Mouse (Mus musculus) neural tube, embryonic 15.5 days (tissue): ENCODE measurements around the gene Fam76a. TPM values are rescaled to one million over a fixed set of nuclear protein-coding genes. Genes with fewer than 3 reads are reported as not detected.
A peak's percentile ranks its signal among the peaks of the same experiment; 100 is the strongest.

ENCODE experiments used
- ATAC-seq: fragments of 200-750 bp; cut with Nextera tagmentation; 2 replicates; pipeline ENCODE4 v1.8.0; 2017; ENCODE audit warnings: mild to moderate bottlenecking, moderate TSS enrichment, moderate library complexity; ENCODE audit not compliant: low FRiP score
- H3K27ac ChIP-seq: fragments of 300-500 bp; sonication (generic); replicated peaks from 2 replicates; pipeline ENCODE4 v1.5.1; 2015; ENCODE audit warnings: mild to moderate bottlenecking, inconsistent platforms
- H3K27me3 ChIP-seq: fragments of 300-500 bp; sonication (generic); replicated peaks from 2 replicates; pipeline ENCODE4 v1.6.1; 2015; ENCODE audit warnings: inconsistent platforms
- H3K36me3 ChIP-seq: fragments of 300-500 bp; sonication (generic); 2 replicates; pipeline ENCODE4 v1.6.1; 2015; ENCODE audit warnings: inconsistent platforms
- H3K4me1 ChIP-seq: fragments of 300-500 bp; sonication (generic); 2 replicates; pipeline ENCODE4 v1.6.1; 2015; ENCODE audit warnings: inconsistent platforms
- H3K4me2 ChIP-seq: fragments of 300-500 bp; sonication (generic); 2 replicates; pipeline ENCODE4 v1.6.1; 2015; ENCODE audit warnings: inconsistent platforms, mild to moderate bottlenecking, moderate library complexity
- H3K4me3 ChIP-seq: fragments of 300-500 bp; sonication (generic); replicated peaks from 2 replicates; pipeline ENCODE4 v1.5.1; 2015; ENCODE audit warnings: mild to moderate bottlenecking, inconsistent platforms
- H3K9ac ChIP-seq: fragments of 300-500 bp; sonication (generic); replicated peaks from 2 replicates; pipeline ENCODE4 v1.6.1; 2015; ENCODE audit warnings: mild to moderate bottlenecking, inconsistent platforms
- H3K9me3 ChIP-seq: fragments of 300-500 bp; sonication (generic); replicated peaks from 2 replicates; pipeline ENCODE4 v1.6.1; 2016; ENCODE audit warnings: inconsistent platforms
- WGBS: fragments of 180-500 bp; shearing (Covaris S2); methylation state at CpG from one replicate; pipeline ENCODE4 v1.1.7; 2015; ENCODE audit warnings: mixed read lengths; 5-methylcytosine and 5-hydroxymethylcytosine counted together
- polyA plus RNA-seq: library from polyadenylated mRNA; unstranded; fragments of >200 nt; fragmentation: Nextera tagmentation; extraction: Ambion mirVana; gene quantifications from 2 replicates; pipeline ENCODE4 v1.2.1, GENCODE M21; 2015

The Fam76a gene
- polyA plus RNA-seq, 1 experiment from 2014 or later: 37.5 TPM

GRCm38 (mm10) chr4:132912156-132912555, 10.2 kb downstream of the Fam76a start:
- no peak for ATAC-seq
- peaks cover 86% of the 10 kb centered on the region for H3K36me3 ChIP-seq
- no peaks in the 10 kb centered on the region for H3K9me3 ChIP-seq
- H3K9ac ChIP-seq: no peak overlapping the region
- no peak overlapping the region for H3K4me2 ChIP-seq
- H3K4me3 ChIP-seq: no peak overlapping the region
- no peaks in the 10 kb centered on the region for H3K27me3 ChIP-seq
- 91% methylated on average over 6 of the region's 6 CpGs for WGBS
- no peak overlapping the region for H3K27ac ChIP-seq
- no peaks in the 10 kb centered on the region for H3K4me1 ChIP-seq

- Histone ChIP-seq H3K27me3 (no peaks in the 10 kb centered on the region), H3K4me3 (no peak overlapping the region), H3K4me1 (no peaks in the 10 kb centered on the region), H3K4me2 (no peak overlapping the region), H3K36me3 (peaks cover 76% of the 10 kb centered on the region), H3K27ac (no peak overlapping the region), H3K9ac (no peak overlapping the region), H3K9me3 (no peaks in the 10 kb centered on the region)
- no peak for ATAC-seq
- 90% methylated on average over 5 of the region's 5 CpGs for WGBS
Measured at GRCm38 (mm10) chr4:132905843-132906360, 16.5 kb downstream of the Fam76a start.

GRCm38 (mm10) chr4:132904765-132905309, 17.5 kb downstream of the Fam76a start:
- ATAC-seq: no peak
- Histone ChIP-seq H3K27ac (no peak overlapping the region), H3K27me3 (no peaks in the 10 kb centered on the region), H3K36me3 (peaks cover 66% of the 10 kb centered on the region), H3K9ac (no peak overlapping the region), H3K4me1 (no peaks in the 10 kb centered on the region), H3K9me3 (no peaks in the 10 kb centered on the region), H3K4me3 (no peak overlapping the region), H3K4me2 (no peak overlapping the region)
- WGBS: 80% methylated on average over 9 of the region's 9 CpGs

GRCm38 (mm10) chr4:132904071-132904470, 18.3 kb downstream of the Fam76a start:
- Histone ChIP-seq H3K9ac (no peak overlapping the region), H3K36me3 (peaks cover 58% of the 10 kb centered on the region), H3K4me2 (no peak overlapping the region), H3K4me3 (no peak overlapping the region), H3K9me3 (no peaks in the 10 kb centered on the region), H3K27ac (no peak overlapping the region), H3K4me1 (no peaks in the 10 kb centered on the region), H3K27me3 (no peaks in the 10 kb centered on the region)
- no peak for ATAC-seq
- WGBS: 95% methylated on average over 2 of the region's 2 CpGs

- H3K4me3 ChIP-seq: no peak overlapping the region
- 86% methylated on average over 9 of the region's 9 CpGs for WGBS
- H3K9me3 ChIP-seq: no peaks in the 10 kb centered on the region
- no peak overlapping the region for H3K4me2 ChIP-seq
- H3K27me3 ChIP-seq: no peaks in the 10 kb centered on the region
- no peak overlapping the region for H3K9ac ChIP-seq
- peaks cover 19% of the 10 kb centered on the region for H3K36me3 ChIP-seq
- H3K4me1 ChIP-seq: no peaks in the 10 kb centered on the region
- H3K27ac ChIP-seq: no peak overlapping the region
- ATAC-seq: no peak
Measured at GRCm38 (mm10) chr4:132898197-132898596, 24.2 kb downstream of the Fam76a start.

- no peak overlapping the region for H3K27ac ChIP-seq
- H3K9me3 ChIP-seq: no peaks in the 10 kb centered on the region
- no peaks in the 10 kb centered on the region for H3K36me3 ChIP-seq
Measured at GRCm38 (mm10) chr4:132894402-132894801, 28.0 kb downstream of the Fam76a start.

GRCm38 (mm10) chr4:132884844-132885374, 37.4 kb downstream of the Fam76a start:
- peak overlapping the region; percentile 98 for H3K4me3 ChIP-seq
- H3K27ac ChIP-seq: peak overlapping the region; percentile 87
- peaks cover 36% of the 10 kb centered on the region for H3K4me1 ChIP-seq
- H3K9ac ChIP-seq: peak overlapping the region; percentile 97
- H3K27me3 ChIP-seq: no peaks in the 10 kb centered on the region
- ATAC-seq: no peak
- H3K4me2 ChIP-seq: peak overlapping the region; percentile 87
- peaks cover 6% of the 10 kb centered on the region; the same call in 1 of the 2 replicates for H3K36me3 ChIP-seq
- no peaks in the 10 kb centered on the region for H3K9me3 ChIP-seq
- 17% methylated on average over 9 of the region's 9 CpGs for WGBS

More at GRCm38 (mm10) chr4:132894402-132894801, 28.0 kb downstream of the Fam76a start:
- Histone ChIP-seq H3K4me3 (no peak overlapping the region), H3K4me2 (no peak overlapping the region), H3K4me1 (no peaks in the 10 kb centered on the region), H3K9ac (no peak overlapping the region), H3K27me3 (no peaks in the 10 kb centered on the region)
- 27% methylated on average over 7 of the region's 7 CpGs for WGBS
- no peak for ATAC-seq

GRCm38 (mm10) chr4:132884064-132884843, 38.1 kb downstream of the Fam76a start, which contains the start of gene Stx12:
Gene Stx12, minus strand, starts transcription at chr4:132884509.
- Histone ChIP-seq H3K4me2 (peak within 1 kb of the TSS; percentile 87), H3K4me3 (peak within 1 kb of the TSS; percentile 98), H3K4me1 (peaks cover 36% of the 10 kb centered on the region), H3K9me3 (no peaks in the 10 kb centered on the region), H3K36me3 (peaks cover 10% of the 10 kb centered on the region; the same call in 1 of the 2 replicates), H3K27me3 (no peaks in the 10 kb centered on the region), H3K27ac (peak within 1 kb of the TSS; percentile 87), H3K9ac (peak within 1 kb of the TSS; percentile 97)
- under 1% methylated on average over 70 of the region's 72 CpGs for WGBS
- ATAC-seq: peak; percentile 96

- no peak for ATAC-seq
- Histone ChIP-seq H3K9me3 (no peaks in the 10 kb centered on the region), H3K4me1 (peaks cover 36% of the 10 kb centered on the region), H3K4me2 (peak overlapping the region; percentile 87), H3K9ac (peak overlapping the region; percentile 97), H3K4me3 (peak overlapping the region; percentile 98), H3K27ac (peak overlapping the region; percentile 87), H3K27me3 (no peaks in the 10 kb centered on the region), H3K36me3 (peaks cover 10% of the 10 kb centered on the region; the same call in 1 of the 2 replicates)
- 2% methylated on average over 21 of the region's 21 CpGs for WGBS
Measured at GRCm38 (mm10) chr4:132883561-132884063, 38.7 kb downstream of the Fam76a start.

GRCm38 (mm10) chr4:132874363-132875097, 47.8 kb downstream of the Fam76a start:
- ATAC-seq: no peak
- Histone ChIP-seq H3K4me2 (no peak overlapping the region), H3K4me3 (no peak overlapping the region), H3K36me3 (peaks cover 17% of the 10 kb centered on the region), H3K27me3 (no peaks in the 10 kb centered on the region), H3K9ac (no peak overlapping the region), H3K4me1 (0 out of 2 replicates have a peak, but pooled peaks cover 3% of the 10 kb centered on the region), H3K27ac (no peak overlapping the region), H3K9me3 (no peaks in the 10 kb centered on the region)
- 95% methylated on average over 7 of the region's 7 CpGs for WGBS
